Mouse (Mus musculus): ENCODE data around the gene Sh3bp5l. TPM values are rescaled to one million over a fixed set of nuclear protein-coding genes. Genes with fewer than 3 reads are reported as not detected.

Sh3bp5l gene
- 13.2 and 14.7 TPM in 2 replicates for polyA plus RNA-seq (2015; fragmentation: Nextera tagmentation; extraction: Ambion mirVana)

DNA sequence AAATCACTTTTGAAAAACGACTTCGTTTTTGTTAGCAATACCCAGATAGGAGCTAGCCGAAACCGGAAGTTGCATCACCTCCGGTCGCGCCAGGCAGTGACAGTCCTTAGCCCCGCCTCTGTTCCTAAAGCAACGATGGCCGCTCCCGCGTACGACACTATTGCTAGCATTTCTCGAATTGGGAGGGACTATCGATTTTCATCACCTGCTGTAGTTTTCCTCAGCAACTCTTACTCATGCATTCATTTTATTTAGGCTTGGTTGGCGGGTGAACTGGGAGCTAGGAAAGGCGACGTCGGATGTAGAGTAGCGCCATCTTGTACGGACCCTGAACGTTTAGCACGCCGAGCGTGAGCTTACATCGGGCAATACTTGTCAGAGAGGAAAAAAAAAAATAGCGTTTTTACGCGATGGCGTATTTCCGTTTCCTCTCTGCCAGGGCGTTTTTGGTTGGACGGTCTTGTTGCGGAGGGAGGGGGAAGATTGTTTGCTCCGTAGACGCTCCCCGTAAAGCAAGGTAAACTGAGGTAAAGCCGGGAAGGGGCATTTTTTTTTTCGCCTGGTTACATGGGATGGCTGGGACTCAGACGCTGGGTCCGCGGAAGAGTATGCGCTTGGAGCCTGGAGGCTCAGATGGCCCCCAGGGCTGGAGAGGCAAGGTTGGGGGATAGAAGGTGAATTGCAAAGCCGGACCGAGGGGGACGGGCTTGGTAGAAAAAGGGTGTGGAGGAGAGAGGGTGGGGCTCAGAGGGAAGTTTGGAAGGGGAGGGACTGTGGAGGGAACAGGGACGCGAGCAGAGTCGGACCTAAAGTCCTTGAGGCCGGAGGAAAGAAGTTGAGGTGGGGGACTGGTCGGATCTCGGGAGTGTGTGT, at the start of gene Sh3bp5l, which contains the start of gene Zfp672:
TSS of gene Sh3bp5l (plus strand) at position 449 of the 873 bp plus-strand sequence.
TSS of gene Zfp672 (minus strand) at position 64 of the 873 bp plus-strand sequence.
- Histone ChIP-seq H3K4me1 (replicated peaks; ENCODE audit: control insufficient read depth, insufficient read depth, low read length) (peaks cover 15% of the 10 kb centered on the region), H3K4me3 (ENCODE audit: low read depth, low read length) (peak within 1 kb of the TSS; percentile 77), H3K4me2 (replicated peaks; ENCODE audit: low read depth) (peak within 1 kb of the TSS; percentile 85), H3K9me3 (ENCODE audit: control insufficient read depth) (no peaks in the 10 kb centered on the region), H3K27ac (ENCODE audit: low read depth, low read length) (peak within 1 kb of the TSS; percentile 71), H3K9ac (ENCODE audit: low read depth, low read length) (peak within 1 kb of the TSS; percentile 62), H3K36me3 (ENCODE audit: control insufficient read depth, insufficient read depth) (peaks cover 21% of the 10 kb centered on the region), H3K27me3 (replicated peaks; ENCODE audit: control insufficient read depth, insufficient read depth, low read length) (no peaks in the 10 kb centered on the region)
- WGBS, result under 1% methylated on average over 52 of the region's 52 CpGs
- no peak for TF ChIP-seq CTCF (IDR thresholded peaks at IDR 0.05; ENCODE audit: low read depth)
- ATAC-seq, result peak; percentile 93

DNA sequence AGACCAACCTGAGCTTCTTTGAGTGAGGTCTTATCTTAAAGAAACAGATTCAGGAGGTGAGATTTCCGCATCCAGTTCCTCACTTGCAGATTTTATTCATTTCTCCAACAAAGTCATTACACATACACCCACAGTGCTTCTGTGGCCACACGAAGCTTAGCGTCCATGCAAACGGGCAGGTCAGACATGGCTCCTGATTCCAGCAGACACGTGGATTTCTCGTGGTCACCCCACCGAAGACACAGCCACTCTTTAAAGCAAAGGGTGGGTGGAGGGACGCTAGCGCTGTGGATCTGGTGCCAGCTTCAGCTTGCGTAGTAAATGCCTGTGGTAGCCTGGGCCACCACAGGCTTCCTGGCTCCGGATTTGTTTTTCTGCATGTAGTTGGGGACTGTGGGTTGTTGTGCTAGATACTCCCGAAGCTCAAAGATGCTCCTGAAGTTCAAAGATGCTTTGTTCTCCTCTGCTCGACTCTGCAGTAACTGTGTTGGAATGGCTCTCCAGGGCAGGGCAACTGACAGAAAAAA, 48.5 kb upstream of the Sh3bp5l start:
- TF ChIP-seq CTCF (IDR thresholded peaks at IDR 0.05; ENCODE audit: low read depth), result no peak
- no peak overlapping the region for H3K4me2 ChIP-seq (replicated peaks; ENCODE audit: low read depth)
- H3K27ac ChIP-seq (ENCODE audit: low read depth, low read length), result no peak overlapping the region
- H3K4me3 ChIP-seq (ENCODE audit: low read depth, low read length), result no peak overlapping the region
- H3K4me1 ChIP-seq (replicated peaks; ENCODE audit: control insufficient read depth, insufficient read depth, low read length), result no peaks in the 10 kb centered on the region
- no peaks in the 10 kb centered on the region for H3K36me3 ChIP-seq (ENCODE audit: control insufficient read depth, insufficient read depth)
- WGBS, result 84% methylated on average over 13 of the region's 13 CpGs
- H3K9ac ChIP-seq (ENCODE audit: low read depth, low read length), result no peak overlapping the region
- peaks cover 10% of the 10 kb centered on the region; the same call in 1 of the 2 replicates for H3K27me3 ChIP-seq (replicated peaks; ENCODE audit: control insufficient read depth, insufficient read depth, low read length)
- H3K9me3 ChIP-seq (ENCODE audit: control insufficient read depth), result no peaks in the 10 kb centered on the region
- ATAC-seq, result no peak

DNA sequence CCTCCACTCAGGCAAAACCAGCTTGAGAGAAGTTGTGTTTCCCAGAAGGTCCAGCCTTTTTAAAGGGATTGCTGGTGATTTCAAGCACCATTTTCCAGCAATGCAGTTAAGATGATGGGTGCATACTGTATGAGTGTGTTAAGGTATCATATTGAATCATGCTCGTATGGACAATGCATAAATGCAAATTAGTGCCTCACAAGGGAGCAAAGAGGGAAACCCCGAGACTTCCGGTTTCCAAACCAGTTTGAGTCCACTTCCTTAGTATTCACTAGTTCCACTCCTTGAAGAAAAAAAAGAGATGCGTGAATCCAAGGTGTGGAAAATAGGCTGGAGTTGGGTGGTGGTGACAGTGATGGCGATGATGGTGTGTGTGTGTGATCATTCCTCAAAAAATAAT, 48.0 kb upstream of the Sh3bp5l start:
- ATAC-seq, result no peak
- Histone ChIP-seq H3K27ac (ENCODE audit: low read depth, low read length) (no peak overlapping the region), H3K4me2 (replicated peaks; ENCODE audit: low read depth) (no peak overlapping the region), H3K36me3 (ENCODE audit: control insufficient read depth, insufficient read depth) (no peaks in the 10 kb centered on the region), H3K9me3 (ENCODE audit: control insufficient read depth) (no peaks in the 10 kb centered on the region), H3K4me3 (ENCODE audit: low read depth, low read length) (no peak overlapping the region), H3K4me1 (replicated peaks; ENCODE audit: control insufficient read depth, insufficient read depth, low read length) (no peaks in the 10 kb centered on the region), H3K9ac (ENCODE audit: low read depth, low read length) (no peak overlapping the region), H3K27me3 (replicated peaks; ENCODE audit: control insufficient read depth, insufficient read depth, low read length) (peaks cover 10% of the 10 kb centered on the region; the same call in 1 of the 2 replicates)
- WGBS, result 78% methylated on average over 5 of the region's 5 CpGs
- TF ChIP-seq CTCF (IDR thresholded peaks at IDR 0.05; ENCODE audit: low read depth), result no peak

DNA sequence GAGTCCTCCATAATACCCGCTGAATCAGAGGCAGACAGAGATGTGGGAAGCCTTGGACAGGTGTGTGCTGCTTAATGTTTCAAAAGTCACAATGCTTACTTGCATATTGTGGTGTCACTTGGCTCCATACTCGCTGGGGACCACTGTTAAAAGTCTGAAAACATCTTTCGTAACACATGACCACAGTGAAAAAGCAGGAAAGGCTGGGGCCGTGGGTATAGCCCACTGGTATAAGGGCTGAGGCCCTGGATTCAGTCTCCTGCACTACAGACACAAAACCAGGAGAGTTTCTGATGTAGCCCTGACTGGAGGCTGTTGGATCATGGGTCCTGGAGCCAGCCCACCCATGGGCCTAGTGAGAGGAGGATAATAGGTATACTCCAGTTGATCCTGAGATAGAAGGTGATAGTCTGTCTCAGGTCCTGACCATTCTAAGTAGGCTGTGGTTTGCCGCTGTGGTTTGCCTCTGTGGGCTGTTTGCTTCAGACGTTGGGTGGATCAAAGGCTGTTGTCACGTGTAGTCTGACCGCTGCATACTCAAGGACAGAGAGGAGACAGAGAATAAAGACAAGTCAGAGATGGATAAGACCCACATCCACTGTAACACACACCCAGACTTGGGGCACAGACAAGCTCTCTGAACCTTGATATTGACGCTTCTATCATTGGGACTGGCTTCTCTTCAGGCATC, 40.4 kb upstream of the Sh3bp5l start:
- H3K4me1 ChIP-seq (replicated peaks; ENCODE audit: control insufficient read depth, insufficient read depth, low read length), result no peaks in the 10 kb centered on the region
- no peaks in the 10 kb centered on the region for H3K36me3 ChIP-seq (ENCODE audit: control insufficient read depth, insufficient read depth)
- no peak overlapping the region for H3K9ac ChIP-seq (ENCODE audit: low read depth, low read length)
- 70% methylated on average over 9 of the region's 9 CpGs for WGBS
- no peaks in the 10 kb centered on the region for H3K9me3 ChIP-seq (ENCODE audit: control insufficient read depth)
- no peak overlapping the region for H3K4me2 ChIP-seq (replicated peaks; ENCODE audit: low read depth)
- H3K27me3 ChIP-seq (replicated peaks; ENCODE audit: control insufficient read depth, insufficient read depth, low read length), result peaks cover 12% of the 10 kb centered on the region; the same call in 1 of the 2 replicates
- no peak overlapping the region for H3K27ac ChIP-seq (ENCODE audit: low read depth, low read length)
- ATAC-seq, result no peak
- TF ChIP-seq CTCF (IDR thresholded peaks at IDR 0.05; ENCODE audit: low read depth), result no peak
- no peak overlapping the region for H3K4me3 ChIP-seq (ENCODE audit: low read depth, low read length)

DNA sequence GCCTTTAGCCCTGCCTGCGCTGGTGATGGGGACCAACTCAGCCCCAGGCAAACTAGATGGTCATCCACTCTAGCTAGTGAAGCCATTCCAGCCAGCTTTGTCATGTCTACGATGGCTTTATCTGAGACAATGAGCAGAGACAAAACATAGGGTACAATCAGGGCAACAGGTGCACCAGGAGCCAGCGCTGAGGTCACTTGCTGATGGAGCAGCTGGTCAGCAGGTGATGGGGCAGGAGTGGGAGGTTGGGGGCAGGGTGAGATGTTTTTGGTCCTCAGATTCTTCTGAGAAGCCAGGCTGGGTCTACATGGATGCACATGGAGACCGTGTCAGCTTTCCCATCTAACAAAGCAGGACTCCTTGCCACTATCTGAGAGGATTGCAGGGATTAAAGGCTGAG, 39.7 kb upstream of the Sh3bp5l start:
- H3K9ac ChIP-seq (ENCODE audit: low read depth, low read length), result no peak overlapping the region
- no peaks in the 10 kb centered on the region for H3K9me3 ChIP-seq (ENCODE audit: control insufficient read depth)
- no peak for ATAC-seq
- 83% methylated on average over 4 of the region's 4 CpGs for WGBS
- no peak overlapping the region for H3K4me2 ChIP-seq (replicated peaks; ENCODE audit: low read depth)
- no peaks in the 10 kb centered on the region for H3K36me3 ChIP-seq (ENCODE audit: control insufficient read depth, insufficient read depth)
- H3K4me1 ChIP-seq (replicated peaks; ENCODE audit: control insufficient read depth, insufficient read depth, low read length), result no peaks in the 10 kb centered on the region
- no peak overlapping the region for H3K4me3 ChIP-seq (ENCODE audit: low read depth, low read length)
- peaks cover 12% of the 10 kb centered on the region; the same call in 1 of the 2 replicates for H3K27me3 ChIP-seq (replicated peaks; ENCODE audit: control insufficient read depth, insufficient read depth, low read length)
- no peak for TF ChIP-seq CTCF (IDR thresholded peaks at IDR 0.05; ENCODE audit: low read depth)
- H3K27ac ChIP-seq (ENCODE audit: low read depth, low read length), result no peak overlapping the region

DNA sequence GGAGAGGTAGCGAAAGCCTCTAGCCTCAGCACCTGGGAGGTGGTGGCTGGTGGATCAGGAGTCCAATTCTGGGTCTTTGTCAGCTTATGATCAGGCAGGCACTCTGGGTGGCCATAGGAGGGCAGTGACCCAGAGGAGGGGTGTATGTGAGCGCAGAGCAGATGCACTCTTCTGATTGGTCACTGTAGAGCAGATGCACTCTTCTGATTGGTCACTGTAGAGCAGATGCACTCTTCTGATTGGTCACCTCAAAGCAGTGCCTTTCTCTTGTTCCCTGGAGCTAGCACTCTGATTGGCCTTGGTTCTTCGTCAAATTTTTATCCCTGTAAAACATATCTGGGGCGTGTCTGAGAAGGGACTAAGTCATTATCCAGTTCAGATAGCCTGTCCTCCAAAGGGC, 37.7 kb upstream of the Sh3bp5l start:
- Histone ChIP-seq H3K27me3 (replicated peaks; ENCODE audit: control insufficient read depth, insufficient read depth, low read length) (0 out of 2 replicates have a peak, but pooled peaks cover 5% of the 10 kb centered on the region), H3K4me1 (replicated peaks; ENCODE audit: control insufficient read depth, insufficient read depth, low read length) (no peaks in the 10 kb centered on the region), H3K9me3 (ENCODE audit: control insufficient read depth) (no peaks in the 10 kb centered on the region), H3K4me3 (ENCODE audit: low read depth, low read length) (no peak overlapping the region), H3K27ac (ENCODE audit: low read depth, low read length) (no peak overlapping the region), H3K4me2 (replicated peaks; ENCODE audit: low read depth) (no peak overlapping the region), H3K9ac (ENCODE audit: low read depth, low read length) (no peak overlapping the region), H3K36me3 (ENCODE audit: control insufficient read depth, insufficient read depth) (no peaks in the 10 kb centered on the region)
- TF ChIP-seq CTCF (IDR thresholded peaks at IDR 0.05; ENCODE audit: low read depth), result no peak
- ATAC-seq, result no peak
- 57% methylated on average over 4 of the region's 4 CpGs for WGBS
